Mouse (Mus musculus): ENCODE data around the gene Serpinb11. TPM values are rescaled to one million over a fixed set of nuclear protein-coding genes. Genes with fewer than 3 reads are reported as not detected.

Gene Serpinb11
- not detected for total RNA-seq (2022)

- no peak for DNase-seq (ENCODE audit: low spot score)
Observed at GRCm38 (mm10) chr1:107360898-107361297, at the start of gene Serpinb11. Gene Serpinb11 (plus strand): TSS chr1:107361198.

- no peak for DNase-seq (ENCODE audit: low spot score)
Observed at GRCm38 (mm10) chr1:107345979-107346378, 15.0 kb upstream of the Serpinb11 start.

GRCm38 (mm10) chr1:107346788-107347187, 14.2 kb upstream of the Serpinb11 start:
- DNase-seq (ENCODE audit: low spot score), result no peak

GRCm38 (mm10) chr1:107350392-107350791, 10.6 kb upstream of the Serpinb11 start:
- DNase-seq (ENCODE audit: low spot score), result no peak

GRCm38 (mm10) chr1:107351115-107351514, 9.9 kb upstream of the Serpinb11 start:
- DNase-seq (ENCODE audit: low spot score), result no peak

GRCm38 (mm10) chr1:107353046-107353445, 8.0 kb upstream of the Serpinb11 start:
- no peak for DNase-seq (ENCODE audit: low spot score)

GRCm38 (mm10) chr1:107365973-107366372, 5.0 kb downstream of the Serpinb11 start:
- no peak for DNase-seq (ENCODE audit: low spot score)

GRCm38 (mm10) chr1:107368944-107369343, 7.9 kb downstream of the Serpinb11 start:
- DNase-seq (ENCODE audit: low spot score), result no peak

GRCm38 (mm10) chr1:107376952-107377351, 16.0 kb downstream of the Serpinb11 start:
- no peak for DNase-seq (ENCODE audit: low spot score)

- DNase-seq (ENCODE audit: low spot score), result no peak
Observed at GRCm38 (mm10) chr1:107378368-107378767, 17.4 kb downstream of the Serpinb11 start.

- no peak for DNase-seq (ENCODE audit: low spot score)
Observed at GRCm38 (mm10) chr1:107381491-107381890, 20.5 kb downstream of the Serpinb11 start.

GRCm38 (mm10) chr1:107382404-107382803, 21.4 kb downstream of the Serpinb11 start:
- no peak for DNase-seq (ENCODE audit: low spot score)

GRCm38 (mm10) chr1:107384532-107384931, 23.5 kb downstream of the Serpinb11 start:
- no peak for DNase-seq (ENCODE audit: low spot score)

GRCm38 (mm10) chr1:107389753-107390152, 28.8 kb downstream of the Serpinb11 start:
- DNase-seq (ENCODE audit: low spot score), result no peak

- DNase-seq (ENCODE audit: low spot score), result no peak
Observed at GRCm38 (mm10) chr1:107397481-107397880, 36.5 kb downstream of the Serpinb11 start.

GRCm38 (mm10) chr1:107399355-107399754, 38.4 kb downstream of the Serpinb11 start, which contains the start of gene Serpinb7:
Gene Serpinb7 (plus strand): TSS chr1:107399655.
- no peak for DNase-seq (ENCODE audit: low spot score)

- no peak for DNase-seq (ENCODE audit: low spot score)
Observed at GRCm38 (mm10) chr1:107402082-107402481, 41.1 kb downstream of the Serpinb11 start.

GRCm38 (mm10) chr1:107414650-107415049, 53.7 kb downstream of the Serpinb11 start:
- DNase-seq (ENCODE audit: low spot score), result no peak

- DNase-seq (ENCODE audit: low spot score), result no peak
Observed at GRCm38 (mm10) chr1:107422487-107422886, 61.5 kb downstream of the Serpinb11 start.

Other genes starting within 250 kb of the Serpinb11 start
- not detected for gene Serpinb3b, start 82.8 kb upstream of the Serpinb11 start, total RNA-seq (2022)
- not detected for gene Serpinb3c, start 82.8 kb upstream of the Serpinb11 start, total RNA-seq (2022)
- not detected for gene Serpinb7, start 38.5 kb downstream of the Serpinb11 start, total RNA-seq (2022)
- 1 to 10 TPM in 1 of 4 experiments, under 1 TPM in 1, not detected in 2; 0.53 to 6.9 TPM for gene Serpinb2, start 150.2 kb downstream of the Serpinb11 start, total RNA-seq (2022)
- 1 to 10 TPM; 1.8 to 4.0 (median 2.5) TPM for gene Serpinb8, start 228.8 kb downstream of the Serpinb11 start, total RNA-seq (2022)